Mouse (Mus musculus) embryonic stem cell, embryonic (primary cell): Measurements from ENCODE around the gene Stab2.

Experiments used
- CTCF ChIA-PET, 4 experiments: fragments of 300-600 bp in 2 of 4; fragments of 350-600 bp in 2 of 4; sonication (Branson Sonifier 250); formaldehyde crosslinking; loops; one replicate each; lab custom pipeline; 2022; ENCODE audit warnings: inconsistent platforms in 2 of 4; lab: Charles Lee
- POLR2A ChIA-PET, 4 experiments: fragments of 300-600 bp in 2 of 4; fragments of 350-600 bp in 2 of 4; sonication (Branson Sonifier 250); formaldehyde crosslinking; loops; one replicate each; lab custom pipeline; 2022; ENCODE audit warnings: antibody characterized with exemption in 4 of 4, inconsistent platforms in 1 of 4; lab: Charles Lee

Stab2 gene

DNA sequence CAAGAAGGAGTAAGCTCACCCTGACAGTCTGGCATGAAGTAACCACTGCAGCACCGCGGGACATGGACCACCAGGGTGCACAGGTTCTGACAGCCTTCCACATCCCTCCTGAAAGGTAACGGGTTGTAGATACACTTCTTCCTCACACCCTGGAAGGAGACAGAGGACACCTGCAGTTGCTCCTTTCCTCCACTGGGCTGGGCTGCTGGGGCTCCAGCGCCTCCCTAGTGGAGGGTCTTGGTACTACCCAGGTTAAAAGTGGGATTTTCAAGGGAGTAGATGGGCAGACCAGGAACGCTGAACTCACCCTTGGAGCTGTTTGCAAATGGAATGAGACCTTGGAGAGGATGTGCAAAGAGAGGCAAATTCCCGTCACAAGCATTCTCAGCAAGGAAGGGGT, 144.4 kb downstream of the Stab2 start:
- POLR2A ChIA-PET = interaction anchor here in 1 of 4 experiments (0.9 kb wide), 1 partner anchor 85 kb away, joined by 3 read pairs; the partner anchor contains the start of gene Nt5dc3
- CTCF ChIA-PET = no interaction called here

DNA sequence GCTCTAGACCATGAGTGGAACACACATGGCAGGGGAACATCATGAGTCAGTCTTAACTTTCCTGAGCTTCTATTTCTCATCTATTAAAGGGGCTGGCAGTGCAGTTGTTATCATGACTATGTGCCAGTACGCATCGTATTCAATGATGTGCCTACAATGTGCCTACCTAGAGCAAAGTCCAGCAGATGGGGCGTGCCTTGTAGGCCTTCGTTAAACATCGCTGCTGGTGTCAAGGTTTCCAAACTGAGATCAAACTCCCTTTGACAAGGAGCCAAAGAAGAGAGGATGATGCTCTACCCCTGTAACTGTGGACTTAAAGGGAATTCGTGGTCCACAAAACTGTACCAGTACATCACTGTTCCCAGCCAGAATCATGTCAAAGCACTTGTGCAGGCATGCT, 145.3 kb downstream of the Stab2 start:
- POLR2A ChIA-PET = no interaction called here
- CTCF ChIA-PET = no interaction called here

DNA sequence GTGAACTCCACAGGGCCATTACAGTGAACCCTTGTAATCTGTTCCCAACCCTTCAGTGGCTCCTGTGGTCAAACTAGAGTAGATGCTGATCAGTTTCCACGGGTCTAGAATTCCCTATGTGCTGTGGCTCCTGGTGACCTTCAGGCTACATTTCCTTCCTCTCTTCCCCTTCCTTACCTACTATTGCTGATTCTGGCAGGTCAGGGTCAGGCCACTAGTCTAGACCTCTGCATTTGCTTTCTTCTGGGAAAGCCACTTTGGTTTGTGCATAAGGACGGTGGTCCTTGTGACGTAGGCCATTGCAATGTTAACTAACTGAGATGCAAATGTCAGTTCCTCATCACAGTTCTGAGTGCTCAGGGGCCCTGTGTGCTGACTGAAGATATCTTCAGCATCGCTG, 147.4 kb downstream of the Stab2 start:
- ChIA-PET CTCF (interaction anchor here in 1 of 4 experiments (1.4 kb wide), 1 partner anchor 35 kb away, joined by 3 read pairs; no protein-coding TSS in a partner anchor), POLR2A (interaction anchor here in 2 of 4 experiments (0.7 to 2.5 kb wide), 4 partner anchors 20 to 140 kb away, joined by 3 to 9 read pairs (median 6); partner anchors contain the start of gene Nt5dc3 (in 1 of the 2))

DNA sequence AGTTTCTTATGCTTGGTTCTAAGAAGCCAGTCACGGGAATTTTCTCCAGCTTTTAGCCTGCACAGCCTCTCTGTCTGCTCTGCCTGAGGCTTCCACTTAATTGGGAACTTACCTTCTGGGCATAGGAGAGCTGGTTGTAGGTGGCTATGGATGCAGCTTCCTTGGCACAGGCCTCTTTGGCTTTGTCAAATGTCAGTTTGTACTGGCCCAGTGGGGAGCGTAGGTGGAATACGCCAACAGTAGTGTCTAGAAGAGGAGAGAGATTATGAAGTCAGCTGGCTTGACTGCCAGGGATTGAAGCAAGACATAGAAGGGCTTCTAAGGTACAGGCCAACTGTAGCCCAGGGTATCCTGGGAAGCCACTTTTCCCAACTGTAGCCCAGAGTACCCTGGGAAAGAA, 154.4 kb downstream of the Stab2 start:
- ChIA-PET CTCF (no interaction called here), POLR2A (interaction anchor here in 1 of 4 experiments (0.8 kb wide), 1 partner anchor 75 kb away, joined by 4 read pairs; the partner anchor contains the start of gene Nt5dc3)

DNA sequence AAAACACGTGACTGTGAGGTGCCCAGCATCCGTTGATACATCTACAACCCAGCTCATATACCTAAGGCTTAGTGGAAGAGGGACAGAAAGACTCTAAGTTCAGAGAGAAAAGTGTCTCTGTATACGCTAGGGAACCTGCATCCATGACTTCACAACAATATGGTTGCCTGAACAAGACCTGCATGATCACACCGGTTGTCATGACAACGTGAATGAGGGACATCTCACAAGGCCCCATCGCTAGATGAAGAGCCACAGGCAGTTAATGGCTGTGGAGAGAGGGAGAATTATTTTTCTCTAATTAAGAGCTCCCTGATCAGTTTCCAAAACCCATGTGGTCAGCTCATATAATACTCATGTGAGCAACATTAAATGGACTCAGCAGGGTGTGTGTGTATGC, 155.7 kb downstream of the Stab2 start:
- ChIA-PET CTCF (no interaction called here), POLR2A (interaction anchor here in 1 of 4 experiments (1.4 kb wide), 1 partner anchor 15 kb away, joined by 6 read pairs; no protein-coding TSS in a partner anchor)

DNA sequence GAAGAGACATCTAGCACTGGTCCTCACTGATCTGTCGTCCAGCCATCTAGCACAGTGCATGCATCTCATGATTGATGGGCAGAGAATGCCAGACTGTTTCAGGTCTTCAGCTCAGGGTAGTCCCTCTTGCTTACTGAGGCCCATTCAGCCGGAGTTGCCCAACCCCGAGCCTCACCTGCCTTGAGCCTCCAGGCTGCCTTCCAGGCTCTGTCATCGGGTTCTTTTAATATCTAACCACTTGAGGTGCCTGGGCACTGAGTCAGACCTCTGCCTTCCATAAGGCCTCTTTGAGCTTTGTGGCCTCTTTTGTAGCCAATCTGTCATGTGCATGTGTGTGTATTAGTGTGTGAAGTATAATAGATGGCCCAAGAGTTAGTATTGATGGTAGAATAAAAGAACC, 158.3 kb downstream of the Stab2 start:
- CTCF ChIA-PET = no interaction called here
- POLR2A ChIA-PET = no interaction called here

DNA sequence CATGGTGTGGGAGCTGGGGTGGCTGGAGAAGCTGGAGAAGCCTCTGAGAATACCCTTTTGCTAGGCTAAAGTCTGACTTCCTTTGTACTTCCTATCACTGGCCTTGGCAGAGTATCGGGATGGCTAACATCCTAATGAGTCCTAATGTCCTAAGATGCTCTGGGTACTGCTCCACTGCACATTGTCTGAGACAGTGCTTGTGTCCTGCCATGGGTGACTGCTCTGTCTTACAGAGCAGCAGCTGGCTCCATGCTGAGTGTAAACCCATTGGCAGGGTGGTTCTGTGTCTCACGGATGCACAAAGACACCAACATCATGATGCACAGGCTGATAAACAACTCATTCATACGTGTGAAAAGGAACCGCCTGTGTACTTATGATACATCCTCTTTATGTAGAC, 158.7 kb downstream of the Stab2 start:
- CTCF ChIA-PET = no interaction called here

DNA sequence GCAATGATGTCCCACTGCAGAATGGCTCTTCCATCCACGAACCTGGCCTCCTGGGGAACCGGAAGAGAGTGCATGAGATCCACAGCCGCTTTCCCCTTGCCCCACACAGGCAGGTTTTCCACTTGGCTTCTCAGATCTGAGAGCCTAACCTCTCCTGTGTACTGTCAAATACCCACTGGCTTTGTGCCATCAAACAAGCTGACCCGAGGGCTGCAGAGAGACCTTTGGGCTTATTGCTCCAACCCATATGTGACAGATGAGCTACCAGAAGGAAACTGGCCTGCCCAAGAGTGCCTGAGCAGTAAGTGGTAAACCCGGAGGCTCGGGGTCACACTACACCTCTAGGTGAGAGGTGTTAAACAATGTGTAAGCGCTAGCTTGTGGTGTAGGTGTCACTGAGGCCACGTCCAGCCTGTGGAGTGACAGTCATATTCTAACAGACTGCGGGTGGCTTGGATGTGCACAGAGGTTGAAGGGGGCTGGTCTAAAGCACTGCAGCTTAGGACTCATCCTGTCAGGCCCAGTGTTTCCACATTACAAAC, 160.8 kb downstream of the Stab2 start:
- ChIA-PET POLR2A (interaction anchor here in 3 of 4 experiments (0.5 to 1.5 kb wide), 5 partner anchors 15 to 68 kb away, joined by 3 to 8 read pairs (median 4); partner anchors contain the start of gene Nt5dc3 (in 1 of the 3)), CTCF (interaction anchor here in 1 of 4 experiments (0.6 kb wide), 1 partner anchor 120 kb away, joined by 3 read pairs; no protein-coding TSS in a partner anchor)

More for the DNA sequence above, 158.7 kb downstream of the Stab2 start:
- POLR2A ChIA-PET = no interaction called here

DNA sequence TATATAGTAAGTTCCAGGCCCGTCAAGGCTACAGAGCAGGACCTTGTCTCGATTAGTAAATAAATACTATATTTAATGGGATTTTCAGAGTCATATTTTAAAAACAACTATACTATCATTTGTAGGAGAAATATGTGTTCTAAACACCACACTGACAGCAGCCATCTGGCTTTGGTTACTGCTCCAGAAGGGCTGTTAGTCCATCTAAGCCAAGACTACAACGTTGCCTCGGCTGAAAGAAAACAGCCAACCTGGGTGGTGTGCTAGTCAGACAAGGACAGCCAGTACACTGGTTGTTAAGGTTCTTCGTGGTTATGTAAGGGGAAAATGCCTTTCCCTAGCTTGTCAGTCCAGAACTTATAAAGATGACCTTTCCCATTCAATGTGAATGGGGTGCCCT, 165.2 kb downstream of the Stab2 start:
- ChIA-PET CTCF (no interaction called here), POLR2A (no interaction called here)

DNA sequence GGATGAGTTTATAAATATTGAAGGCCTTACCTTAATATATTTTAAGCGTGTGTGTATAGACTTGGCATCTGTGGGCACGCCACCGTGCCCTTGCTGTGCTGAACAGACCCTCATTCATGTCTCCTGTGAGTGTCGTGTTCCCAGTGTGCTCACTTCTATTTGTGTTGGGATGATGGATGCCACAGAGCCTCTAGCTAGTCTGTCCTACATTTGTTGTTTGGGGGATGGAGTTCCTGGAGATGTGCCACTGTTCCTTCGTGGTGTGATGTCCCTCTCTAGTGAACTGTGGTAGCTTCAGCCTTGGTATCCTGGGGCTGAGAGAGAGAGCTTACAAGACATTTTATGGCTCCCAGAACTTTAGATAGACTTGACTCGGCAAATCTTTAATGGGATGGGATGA, 169.0 kb downstream of the Stab2 start:
- ChIA-PET CTCF (interaction anchor here in 1 of 4 experiments (0.8 kb wide), 1 partner anchor 54 kb away, joined by 7 read pairs; no protein-coding TSS in a partner anchor), POLR2A (no interaction called here)

DNA sequence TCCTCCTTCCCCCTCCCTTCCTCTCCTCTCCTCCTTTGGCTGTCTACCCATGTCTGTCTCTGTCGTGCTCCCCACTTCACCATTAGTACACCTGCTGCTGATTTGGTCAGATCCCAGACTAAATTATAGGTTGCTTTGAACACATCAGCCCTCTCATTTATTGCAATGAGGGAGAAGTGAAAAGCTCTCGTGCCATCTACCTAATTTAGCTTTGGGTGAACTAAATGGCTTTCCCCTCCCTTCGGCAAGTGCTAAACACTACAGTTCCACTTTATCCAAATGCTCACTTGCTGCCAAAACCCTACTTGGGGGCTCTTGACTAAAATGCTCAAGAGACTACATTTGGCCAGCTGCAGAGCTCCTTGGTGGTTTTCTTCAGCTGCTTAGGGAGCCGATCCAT, 171.0 kb downstream of the Stab2 start:
- ChIA-PET POLR2A (interaction anchor here in 2 of 4 experiments (0.7 to 2.2 kb wide), 6 partner anchors 12 to 109 kb away, joined by 3 to 6 read pairs (median 4); no protein-coding TSS in a partner anchor), CTCF (interaction anchor here in 2 of 4 experiments (0.7 to 1.6 kb wide), 2 partner anchors 13 to 14 kb away, joined by 3 to 6 read pairs; no protein-coding TSS in a partner anchor)

DNA sequence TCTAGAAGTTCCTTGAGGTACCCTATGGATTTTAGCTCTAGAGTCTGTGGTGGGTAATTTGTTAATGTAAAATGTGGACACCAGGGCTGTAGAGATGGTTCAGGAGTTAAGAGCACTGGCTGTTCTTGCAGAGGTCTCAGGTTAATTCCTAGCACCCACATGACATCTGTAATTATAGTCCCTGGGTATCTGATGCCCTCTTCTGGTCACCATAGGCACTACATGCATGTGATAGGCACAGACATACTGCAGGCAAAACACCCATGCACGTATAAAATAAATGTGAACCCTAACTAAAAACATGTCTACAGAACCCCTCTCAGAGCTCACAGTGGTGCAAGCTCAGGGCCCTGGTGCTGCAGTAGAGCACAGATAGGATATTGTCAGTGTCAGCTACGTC, 178.3 kb downstream of the Stab2 start:
- CTCF ChIA-PET = interaction anchor here in 1 of 4 experiments (1.2 kb wide), 1 partner anchor 35 kb away, joined by 3 read pairs; no protein-coding TSS in a partner anchor
- POLR2A ChIA-PET = interaction anchor here in 1 of 4 experiments (1.1 to 1.3 kb wide), 2 partner anchors 8 to 67 kb away, joined by 3 to 5 read pairs; no protein-coding TSS in a partner anchor

DNA sequence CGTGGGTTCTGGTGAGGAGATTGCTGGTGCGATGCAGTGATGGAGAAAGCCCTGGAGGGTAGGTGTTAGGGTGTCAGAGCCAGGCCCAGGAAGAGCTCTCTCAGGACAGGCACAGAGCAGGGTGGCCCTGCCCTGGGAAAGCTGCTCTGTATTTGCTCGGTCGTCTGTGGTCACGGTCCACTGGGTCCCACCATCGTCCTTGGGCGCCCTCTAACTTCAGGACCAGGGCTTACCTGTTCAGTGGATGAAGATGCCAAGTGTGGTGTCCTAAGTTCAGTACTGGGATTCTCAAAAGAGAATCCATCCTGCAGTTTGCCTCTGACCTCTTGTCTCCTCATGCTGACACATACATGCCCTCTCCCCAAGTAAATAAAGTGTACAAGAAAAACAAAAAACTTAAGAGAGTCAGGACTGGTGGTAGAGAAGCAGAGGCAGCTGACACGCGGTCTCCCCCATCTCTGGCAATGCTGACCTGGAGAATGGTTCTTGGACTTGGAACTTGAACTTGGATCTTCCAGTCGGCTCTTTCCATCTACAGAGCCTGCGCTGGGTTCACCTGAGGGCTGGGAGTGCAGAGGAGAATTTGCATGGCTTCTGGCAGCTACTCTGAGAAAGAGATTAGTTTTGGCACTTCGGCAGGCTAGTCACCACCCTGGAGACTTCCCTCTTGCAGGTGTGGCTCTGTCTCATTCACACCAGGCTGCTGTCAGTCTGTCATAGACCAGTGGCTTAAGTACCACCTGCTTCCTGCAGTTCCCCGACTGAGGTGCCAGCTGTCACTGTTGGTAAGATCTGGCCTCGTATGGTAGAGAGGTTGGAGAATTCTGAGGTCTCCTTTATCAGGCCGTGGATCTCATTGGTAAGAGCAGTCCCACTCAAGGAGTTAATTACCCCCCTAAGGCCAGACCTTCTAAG, 179.3 kb downstream of the Stab2 start:
- ChIA-PET CTCF (no interaction called here), POLR2A (interaction anchor here in 2 of 4 experiments (0.8 to 1.6 kb wide), 5 partner anchors 9 to 50 kb away, joined by 3 to 6 read pairs (median 4); partner anchors contain the start of gene Nt5dc3 (in 2 of the 2))

DNA sequence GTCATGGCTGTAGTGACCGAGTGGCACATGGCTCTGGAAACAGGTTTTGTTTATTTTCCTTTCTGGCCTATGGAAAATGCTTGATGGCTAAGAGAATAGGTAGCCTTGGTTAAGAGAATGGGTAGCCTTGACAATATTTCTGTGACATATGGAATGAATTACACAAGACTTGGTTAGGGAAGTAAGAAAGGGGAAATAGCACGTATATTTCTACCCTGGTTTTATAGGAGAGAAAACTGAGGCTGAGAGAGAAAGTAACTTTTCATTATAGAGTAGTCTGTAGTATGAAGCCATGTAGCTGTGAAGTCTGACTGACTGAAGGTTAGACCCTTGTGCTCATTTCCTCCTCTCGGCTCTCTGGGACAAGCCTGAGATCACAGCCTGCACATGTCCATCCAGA, 180.9 kb downstream of the Stab2 start:
- POLR2A ChIA-PET = interaction anchor here in 2 of 4 experiments (0.6 to 2.3 kb wide), 4 partner anchors 11 to 1440 kb away, joined by 3 to 12 read pairs (median 4); partner anchors contain the start of genes Btbd11 (in 1 of the 2) and Nt5dc3 (in 1 of the 2)
- CTCF ChIA-PET = no interaction called here

DNA sequence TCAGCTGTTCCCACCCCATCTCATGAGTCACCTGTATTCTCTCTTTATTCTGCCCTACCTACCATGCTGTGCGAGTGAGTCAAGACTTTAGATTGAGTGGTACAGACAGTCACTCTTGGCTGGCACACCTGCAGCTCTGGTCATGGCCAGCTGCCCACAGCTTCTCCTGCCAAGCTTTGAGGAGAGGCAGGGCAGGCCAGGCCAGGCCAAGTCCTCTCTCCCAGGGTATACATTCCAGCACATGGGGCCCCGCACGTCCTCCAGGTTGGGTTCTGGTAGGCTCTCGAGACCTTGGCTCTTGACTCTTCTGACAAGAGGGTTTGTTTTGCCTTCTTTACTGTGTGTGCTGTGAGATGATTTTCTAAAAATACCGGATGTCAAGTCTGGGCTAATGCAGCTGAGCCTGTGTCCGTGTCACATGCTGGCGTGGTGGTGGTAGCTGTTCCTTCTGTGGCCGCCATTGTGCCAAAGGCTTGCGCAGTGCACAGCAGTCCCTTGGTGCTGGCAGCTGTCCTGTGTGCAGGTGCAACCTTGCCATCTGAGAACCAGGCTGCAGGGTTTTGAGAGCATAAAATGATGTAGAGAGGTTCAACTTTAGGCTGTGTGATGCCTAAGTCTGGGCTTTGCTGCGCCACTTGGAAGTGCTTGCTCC, 181.8 kb downstream of the Stab2 start:
- CTCF ChIA-PET = interaction anchor here in 2 of 4 experiments (0.8 to 2.5 kb wide), 3 partner anchors 34 to 95 kb away, joined by 3 to 7 read pairs (median 3); partner anchors contain the start of gene Nt5dc3 (in 1 of the 2)
- POLR2A ChIA-PET = interaction anchor here in 3 of 4 experiments (0.6 to 2.3 kb wide), 7 partner anchors 40 to 132 kb away, joined by 3 to 12 read pairs (median 3); partner anchors contain the start of gene Nt5dc3 (in 3 of the 3)

DNA sequence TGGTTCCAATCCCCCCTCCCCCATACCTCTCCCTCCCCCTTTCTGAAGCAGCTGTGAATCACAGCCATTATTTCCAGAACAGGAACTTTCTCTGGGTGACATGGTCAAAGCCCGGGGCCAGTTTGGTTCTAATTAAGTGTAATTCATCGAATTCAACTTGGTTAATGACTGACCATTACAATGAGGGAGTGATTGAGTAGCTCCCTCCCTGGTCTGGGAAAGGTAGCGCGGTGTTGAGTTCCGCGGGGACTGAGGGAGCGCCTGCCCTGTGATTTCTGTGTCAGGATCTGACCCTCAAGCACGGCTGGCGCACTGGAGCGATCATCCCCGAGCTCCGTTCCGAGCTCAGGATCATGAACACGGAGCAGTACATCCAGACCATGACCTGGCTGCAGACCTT, 183.0 kb downstream of the Stab2 start:
- POLR2A ChIA-PET = interaction anchor here in 3 of 4 experiments (0.9 to 2.8 kb wide), 6 partner anchors 11 to 136 kb away, joined by 3 to 12 read pairs (median 4); partner anchors contain the start of genes Nt5dc3 (in 2 of the 3) and Ttc41 (in 1 of the 3)
- CTCF ChIA-PET = interaction anchor here (0.6 to 2.5 kb wide), 8 partner anchors 9 to 1091 kb away, joined by 3 to 7 read pairs (median 4); partner anchors contain the start of gene Nt5dc3 (in 1 of the 4)

DNA sequence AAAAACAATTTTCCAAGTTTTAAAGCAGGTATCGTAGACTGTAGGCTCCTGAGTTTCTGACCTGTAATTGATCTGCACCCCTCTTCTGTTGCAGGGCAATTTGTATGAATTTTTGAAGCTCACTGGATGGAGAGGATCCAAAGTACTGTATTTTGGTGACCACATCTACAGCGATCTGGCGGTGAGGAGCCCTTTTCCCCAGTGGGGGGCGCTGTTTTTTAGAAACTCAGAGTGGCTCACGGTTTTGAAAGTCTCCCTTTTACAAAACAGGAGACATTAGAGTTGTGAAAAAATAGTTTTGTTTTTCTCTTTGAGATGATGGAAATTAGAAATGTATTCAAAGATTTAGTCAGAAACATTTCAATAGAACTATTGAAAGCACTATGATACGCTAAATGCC, 183.7 kb downstream of the Stab2 start:
- POLR2A ChIA-PET = interaction anchor here in 3 of 4 experiments (1.0 to 2.8 kb wide), 3 partner anchors 12 to 136 kb away, joined by 4 to 10 read pairs (median 4); partner anchors contain the start of gene Nt5dc3 (in 1 of the 3)
- CTCF ChIA-PET = interaction anchor here (0.6 to 2.5 kb wide), 10 partner anchors 9 to 962 kb away, joined by 3 to 7 read pairs (median 3); partner anchors contain the start of gene Nt5dc3 (in 1 of the 4)
